Mouse (Mus musculus): ENCODE measurements at regions not wholly inside any gene's neighbourhood (a gene's known extent, or its start where the extent isn't known, plus 50 kb on each side); places are given as distances from the start of the nearest gene placed in this dataset.

GRCm38 (mm10) chr3:140044898-140045297 lies 839.4 kb downstream of the Stpg2 start:
- DNase-seq (ENCODE audit: low read depth, low spot score): no peak
- H3K27me3 ChIP-seq (ENCODE audit: control insufficient read depth in 1 of 2, insufficient read depth in 2 of 2, low read length in 2 of 2): no peaks in the 10 kb centered on the region
- no peak overlapping the region for H3K4me3 ChIP-seq (ENCODE audit: control insufficient read depth in 1 of 2, insufficient read depth in 1 of 2, low read depth in 2 of 2, low read length in 2 of 2)
- no peaks in the 10 kb centered on the region for H3K4me1 ChIP-seq (ENCODE audit: control insufficient read depth in 1 of 2, insufficient read depth in 2 of 2, low read length in 2 of 2)
- TF ChIP-seq CTCF (IDR thresholded peaks at IDR 0.05 in 2 of 3, conservative IDR thresholded peaks at IDR 0.05 in 1 of 3; ENCODE audit: control insufficient read depth in 1 of 3, insufficient read depth in 1 of 3, low read depth in 2 of 3, low read length in 3 of 3, poor library complexity in 1 of 3, severe bottlenecking in 1 of 3): no peak
- no peak for TF ChIP-seq POLR2AphosphoS5 (IDR thresholded peaks at IDR 0.05; ENCODE audit: borderline replicate concordance, low read depth, low read length)
- TF ChIP-seq E2F4 (IDR thresholded peaks at IDR 0.05; ENCODE audit: borderline replicate concordance, low read depth, low read length): no peak
- no peak for TF ChIP-seq TAL1 (IDR thresholded peaks at IDR 0.05; ENCODE audit: low read length)
- TF ChIP-seq HCFC1 (IDR thresholded peaks at IDR 0.05; ENCODE audit: low read depth, low read length): no peak
- no peak for TF ChIP-seq GABPA (IDR thresholded peaks at IDR 0.05; ENCODE audit: low read depth, low read length)
- no peak for TF ChIP-seq EP300 (IDR thresholded peaks at IDR 0.05; ENCODE audit: low read depth in 1 of 2, low read length in 2 of 2)
- no peak for TF ChIP-seq TBP (IDR thresholded peaks at IDR 0.05; ENCODE audit: low read depth, low read length)
- no peak for TF ChIP-seq MEF2A (IDR thresholded peaks at IDR 0.05; ENCODE audit: extremely low read depth, insufficient replicate concordance, low read depth, low read length, poor library complexity, severe bottlenecking)
- TF ChIP-seq BHLHE40 (IDR thresholded peaks at IDR 0.05; ENCODE audit: borderline replicate concordance, low read depth, low read length): no peak
- TF ChIP-seq USF1 (IDR thresholded peaks at IDR 0.05; ENCODE audit: low read depth, low read length): no peak
- no peak overlapping the region for H3K27ac ChIP-seq (ENCODE audit: control insufficient read depth, low read depth, low read length)
- H3K36me3 ChIP-seq (ENCODE audit: control insufficient read depth in 1 of 2, insufficient read depth in 2 of 2, low read length in 2 of 2): no peaks in the 10 kb centered on the region
- H3K9me3 ChIP-seq (replicated peaks; ENCODE audit: insufficient read depth, low read length): no peaks in the 10 kb centered on the region
- H3K9ac ChIP-seq (ENCODE audit: control insufficient read depth, low read depth, low read length, poor library complexity, severe bottlenecking): no peak overlapping the region
- no peaks in the 10 kb centered on the region for H3K79me2 ChIP-seq (ENCODE audit: control insufficient read depth, insufficient read depth, low read length, poor library complexity)

- Histone ChIP-seq H3K36me3 (ENCODE audit: control insufficient read depth in 1 of 2, insufficient read depth in 2 of 2, low read length in 2 of 2) (no peaks in the 10 kb centered on the region), H3K4me3 (ENCODE audit: control insufficient read depth in 1 of 2, insufficient read depth in 1 of 2, low read depth in 2 of 2, low read length in 2 of 2) (no peak overlapping the region), H3K9ac (ENCODE audit: control insufficient read depth, low read depth, low read length, poor library complexity, severe bottlenecking) (no peak overlapping the region), H3K79me2 (ENCODE audit: control insufficient read depth, insufficient read depth, low read length, poor library complexity) (no peaks in the 10 kb centered on the region), H3K4me1 (ENCODE audit: control insufficient read depth in 1 of 2, insufficient read depth in 2 of 2, low read length in 2 of 2) (peaks cover 0 to 2% of the 10 kb centered on the region in 2 experiments; a peak in 1 of 4 replicates), H3K9me3 (replicated peaks; ENCODE audit: insufficient read depth, low read length) (no peaks in the 10 kb centered on the region), H3K27ac (ENCODE audit: control insufficient read depth, low read depth, low read length) (no peak overlapping the region), H3K27me3 (ENCODE audit: control insufficient read depth in 1 of 2, insufficient read depth in 2 of 2, low read length in 2 of 2) (no peaks in the 10 kb centered on the region)
- DNase-seq (ENCODE audit: low read depth, low spot score): no peak
- TF ChIP-seq MAZ (IDR thresholded peaks at IDR 0.05; ENCODE audit: low read depth, low read length): no peak
- no peak for TF ChIP-seq ZKSCAN1 (IDR thresholded peaks at IDR 0.05; ENCODE audit: low read depth, low read length)
- no peak for TF ChIP-seq ZMIZ1 (IDR thresholded peaks at IDR 0.05; ENCODE audit: low read depth, low read length)
- TF ChIP-seq NRF1 (IDR thresholded peaks at IDR 0.05; ENCODE audit: insufficient read depth, low read depth, low read length, poor library complexity, severe bottlenecking): no peak
Observed at GRCm38 (mm10) chr3:140054634-140055033, 849.1 kb downstream of the Stpg2 start.

All from MEL (cell line).